Mouse (Mus musculus) bone marrow, adult 2 months (tissue): Measurements from ENCODE around the gene Mmp23.

Experiments used
- CTCF ChIP-seq: fragments of 200-500 bp; IDR thresholded peaks from 2 replicates; pipeline ENCODE4 v1.5.1; 2011; ENCODE audit warnings: low read length, control low read depth; ENCODE audit not compliant: control insufficient read depth, insufficient read depth
- POLR2A ChIP-seq: fragments of 200-500 bp; IDR thresholded peaks from 2 replicates; pipeline ENCODE4 v1.6.1; 2011; ENCODE audit warnings: low read depth, mild to moderate bottlenecking, control low read depth, low read length, borderline replicate concordance; ENCODE audit not compliant: control insufficient read depth

- TF ChIP-seq CTCF (no peak), POLR2A (no peak)
Observed at GRCm38 (mm10) chr4:155651553-155652269, 1.5 kb downstream of the Mmp23 start.
